Mouse (Mus musculus): ENCODE results near the gene Tamm41.

GRCm38 (mm10) chr6:115013574-115013973 is 24.1 kb downstream of the Tamm41 start:
- TF ChIP-seq CTCF (IDR thresholded peaks at IDR 0.05; ENCODE audit: low read depth), result no peak
- no peak for TF ChIP-seq EP300 (IDR thresholded peaks at IDR 0.05; ENCODE audit: low read depth)
